Mouse (Mus musculus): ENCODE measurements at regions not wholly inside any gene's neighbourhood (a gene's known extent, or its start where the extent isn't known, plus 50 kb on each side); places are given as distances from the start of the nearest gene placed in this dataset.

DNA sequence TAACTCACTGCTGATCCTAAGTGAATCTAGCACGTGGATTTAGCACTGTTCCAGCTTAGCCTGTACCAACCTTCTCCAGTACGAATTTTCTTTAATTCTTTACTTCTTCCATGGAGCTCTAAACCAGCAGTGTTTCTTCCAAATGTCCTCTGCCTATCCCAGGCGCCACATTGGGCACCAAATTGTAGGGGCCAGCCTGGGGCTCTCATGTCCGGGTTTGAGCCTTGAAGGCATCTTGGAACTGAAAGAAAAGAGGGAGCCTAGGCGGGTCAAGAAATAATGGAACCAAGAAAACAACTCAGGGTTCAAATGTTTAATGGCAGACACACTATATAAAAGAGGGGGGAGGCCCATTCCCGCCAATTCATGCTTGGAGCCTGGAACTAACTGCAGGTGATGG, 69.9 kb downstream of the Btbd35f17 start:
- DNase-seq (ENCODE audit: low spot score in 2 of 2): peak in 1 of 2 experiments; percentile 3

Measured in thymus, postnatal 10 days (tissue).